Mouse (Mus musculus) induced T-regulatory cell, adult 2 months (primary cell): ENCODE results near the gene Gm9803.
"Not testable (repeated sequence)": the region's sequence is repeated elsewhere in the genome, so short reads cannot be mapped to it uniquely, and the experiment has no call there.

Experiments
- DNase-seq: peaks from one replicate; pipeline ENCODE4 v3.0.0-alpha.2; 2012; ENCODE audit warnings: low read depth

Gm9803 gene

DNA sequence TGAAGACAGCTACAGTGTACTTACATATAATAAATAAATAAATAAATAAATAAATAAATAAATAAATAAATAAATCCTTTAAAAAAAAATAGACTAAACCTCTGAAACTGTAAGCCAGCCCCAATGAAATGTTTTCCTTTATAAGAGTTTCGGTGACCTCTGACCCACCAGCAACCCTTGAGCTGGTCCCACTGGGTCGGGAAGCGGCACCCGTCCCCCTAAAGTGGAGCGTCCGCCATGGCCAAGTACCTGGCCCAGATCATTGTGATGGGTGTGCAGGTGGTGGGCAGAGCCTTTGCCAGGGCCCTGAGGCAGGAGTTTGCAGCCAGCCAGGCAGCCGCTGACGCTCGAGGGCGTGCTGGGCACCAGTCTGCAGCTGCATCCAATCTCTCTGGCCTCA is at the start of gene Gm9803:
Gene Gm9803 (plus strand): TSS at position 154 of the 400 bp plus-strand sequence.
- not testable (repeated sequence) for DNase-seq

- DNase-seq = peak; percentile 59
Measured at GRCm38 (mm10) chr10:43475376-43475775, 48.5 kb upstream of the Gm9803 start.

DNA sequence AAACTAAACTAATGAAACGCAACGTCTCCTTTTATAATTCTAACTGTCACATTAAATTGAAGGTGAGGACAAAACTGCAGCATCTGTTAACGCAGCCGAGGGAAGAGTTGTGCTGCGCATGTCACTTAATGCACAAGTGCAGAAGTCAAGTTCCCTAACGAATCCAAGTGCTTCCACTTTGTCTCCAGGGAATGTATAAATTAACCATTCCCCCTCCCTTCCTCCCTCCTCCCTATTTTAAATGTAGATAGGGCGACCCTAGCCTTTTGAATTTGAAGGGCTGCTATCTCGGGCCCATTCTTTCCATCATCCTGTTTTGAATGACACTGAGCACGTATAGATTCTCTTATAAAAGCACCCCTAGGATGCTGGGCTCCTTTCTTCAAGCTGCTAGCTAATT is 46.4 kb upstream of the Gm9803 start:
- DNase-seq = no peak

GRCm38 (mm10) chr10:43477865-43478681 is 45.8 kb upstream of the Gm9803 start:
- peak; percentile 36 for DNase-seq

GRCm38 (mm10) chr10:43478751-43479435 is 45.0 kb upstream of the Gm9803 start, which contains the start of gene Bend3:
Gene Bend3, plus strand, starts transcription at chr10:43478831.
- DNase-seq = peak; percentile 70

GRCm38 (mm10) chr10:43479436-43480157 is 44.3 kb upstream of the Gm9803 start:
- peak; percentile 89 for DNase-seq

DNA sequence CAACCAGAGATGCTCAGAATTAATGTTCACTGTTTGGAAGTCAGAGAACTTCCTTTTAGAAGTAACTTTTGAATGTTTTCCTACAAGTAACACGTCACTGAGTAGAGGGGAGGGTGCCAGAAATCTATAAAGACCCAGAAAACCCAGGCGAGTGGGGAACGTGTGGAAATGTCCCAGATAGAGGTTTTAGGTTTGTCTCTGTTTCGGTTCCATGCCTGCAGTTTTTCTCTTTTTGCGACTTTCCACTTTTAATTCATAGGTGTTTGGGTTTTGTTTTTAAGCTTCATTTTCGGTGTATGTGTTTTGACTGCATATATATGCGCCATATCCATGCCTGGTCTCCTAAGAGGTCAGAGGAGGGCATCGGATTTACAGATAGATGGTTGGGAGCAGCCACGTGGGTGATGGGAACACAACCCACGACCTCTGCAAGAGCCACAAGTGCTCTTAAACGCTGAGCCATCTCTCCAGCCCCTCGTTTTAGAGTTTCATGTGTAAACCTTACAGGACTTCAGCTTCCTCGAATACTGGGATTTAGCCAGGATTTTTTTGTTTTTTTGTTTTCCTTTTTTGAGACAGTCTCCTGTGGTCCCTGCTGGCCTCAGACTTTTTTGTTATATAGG is 43.5 kb upstream of the Gm9803 start:
- no peak for DNase-seq

- DNase-seq = peak; percentile 10
Measured at GRCm38 (mm10) chr10:43481179-43481578, 42.7 kb upstream of the Gm9803 start.

DNA sequence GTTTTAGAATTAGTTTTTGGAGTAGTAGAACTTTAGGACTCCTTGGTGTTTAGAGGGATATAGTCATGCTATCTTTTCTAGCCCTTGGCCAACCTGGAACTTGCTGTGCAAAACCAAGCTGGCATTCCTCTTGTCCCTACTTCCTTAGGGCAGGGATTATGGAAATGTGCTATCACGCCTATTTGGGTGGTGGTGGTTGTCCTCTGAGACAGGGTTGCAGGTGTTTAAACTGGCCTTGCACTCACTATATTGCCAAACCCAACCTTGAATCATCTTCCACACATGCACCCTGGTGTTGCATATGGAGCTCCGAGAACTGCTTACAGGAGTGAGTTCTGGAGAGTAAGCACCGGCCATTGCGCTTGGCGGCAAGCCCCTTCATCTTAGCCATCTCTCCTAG is 41.9 kb upstream of the Gm9803 start:
- no peak for DNase-seq

- DNase-seq = no peak
Measured at GRCm38 (mm10) chr10:43483426-43483995, 40.4 kb upstream of the Gm9803 start.

GRCm38 (mm10) chr10:43485751-43486268 is 38.1 kb upstream of the Gm9803 start:
- DNase-seq = no peak

GRCm38 (mm10) chr10:43487441-43488010 is 36.4 kb upstream of the Gm9803 start:
- no peak for DNase-seq

DNA sequence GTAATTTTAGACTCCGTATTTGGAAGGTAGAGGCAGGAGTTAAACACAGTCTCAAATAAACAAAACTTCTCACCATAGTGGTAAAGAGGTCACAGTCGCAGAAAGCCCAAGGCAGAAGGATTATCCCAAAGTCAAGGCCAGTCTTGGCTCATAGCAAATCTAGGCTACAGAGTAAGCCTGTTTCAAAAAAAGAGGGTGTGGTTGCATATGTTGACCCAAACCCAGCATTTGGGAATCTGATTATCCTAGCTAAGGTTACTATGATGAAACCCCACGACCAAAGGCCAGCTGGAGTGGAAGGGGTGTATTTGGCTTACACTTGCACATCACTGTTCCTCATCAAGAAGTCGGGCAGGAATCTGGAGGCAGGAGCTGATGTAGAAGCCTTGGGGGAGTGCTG is 35.6 kb upstream of the Gm9803 start:
- DNase-seq = no peak

- DNase-seq = no peak
Measured at GRCm38 (mm10) chr10:43489139-43489538, 34.7 kb upstream of the Gm9803 start.

- DNase-seq = no peak
Measured at GRCm38 (mm10) chr10:43489550-43489949, 34.3 kb upstream of the Gm9803 start.

- no peak for DNase-seq
Measured at GRCm38 (mm10) chr10:43490034-43490433, 33.9 kb upstream of the Gm9803 start.

- no peak for DNase-seq
Measured at GRCm38 (mm10) chr10:43490846-43491245, 33.0 kb upstream of the Gm9803 start.

DNA sequence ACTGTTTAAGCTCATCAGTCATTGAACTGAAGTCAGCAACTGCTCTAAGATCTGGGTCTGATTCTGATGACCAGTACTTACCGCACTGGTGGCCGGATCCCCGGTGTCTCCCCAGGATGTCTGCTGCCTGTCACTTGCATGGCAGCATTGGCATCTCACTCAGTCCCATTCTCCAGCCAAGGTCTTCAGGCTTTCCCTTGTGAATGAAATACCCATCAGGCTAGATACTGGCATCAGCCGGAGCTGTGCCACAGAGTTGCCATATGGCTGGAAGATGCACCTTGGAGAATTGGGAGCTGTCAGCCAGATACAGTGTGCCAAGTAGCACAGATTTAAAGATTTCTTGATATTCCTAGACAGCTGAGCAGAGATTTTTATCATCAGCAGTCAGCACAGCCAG is 21.3 kb upstream of the Gm9803 start:
- DNase-seq = no peak

GRCm38 (mm10) chr10:43504291-43504690 is 19.6 kb upstream of the Gm9803 start:
- DNase-seq = no peak

GRCm38 (mm10) chr10:43507051-43507450 is 16.8 kb upstream of the Gm9803 start:
- DNase-seq = no peak

DNA sequence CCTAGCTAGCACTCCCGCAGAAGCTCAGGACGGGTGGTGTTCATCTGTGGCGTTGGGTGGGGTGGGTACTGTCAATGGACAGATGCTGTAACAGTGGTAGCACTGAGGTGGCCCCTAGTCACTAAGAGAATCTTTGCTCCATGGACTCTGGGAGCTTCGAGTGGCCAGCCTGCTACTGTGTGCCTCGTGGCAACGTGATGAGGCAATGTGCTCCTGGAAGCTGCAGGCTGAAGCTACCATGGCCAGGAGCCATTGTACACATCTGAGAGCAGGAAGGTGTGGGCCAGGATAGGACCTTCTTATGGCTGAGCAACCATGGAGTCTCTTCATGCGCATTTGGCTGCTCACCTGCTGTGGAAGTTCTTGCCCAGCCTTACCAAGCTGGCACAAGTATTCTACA is 14.7 kb upstream of the Gm9803 start:
- DNase-seq = no peak
